Mouse (Mus musculus) mature B cell (primary cell): Measurements from ENCODE around the gene Crip2.

Experiments used
- in situ Hi-C: fragments of 300-500 bp; cut with MboI; formaldehyde crosslinking; loops from 2 replicates; pipeline ENCODE4 v1.14.3; 2019

Crip2 gene

DNA sequence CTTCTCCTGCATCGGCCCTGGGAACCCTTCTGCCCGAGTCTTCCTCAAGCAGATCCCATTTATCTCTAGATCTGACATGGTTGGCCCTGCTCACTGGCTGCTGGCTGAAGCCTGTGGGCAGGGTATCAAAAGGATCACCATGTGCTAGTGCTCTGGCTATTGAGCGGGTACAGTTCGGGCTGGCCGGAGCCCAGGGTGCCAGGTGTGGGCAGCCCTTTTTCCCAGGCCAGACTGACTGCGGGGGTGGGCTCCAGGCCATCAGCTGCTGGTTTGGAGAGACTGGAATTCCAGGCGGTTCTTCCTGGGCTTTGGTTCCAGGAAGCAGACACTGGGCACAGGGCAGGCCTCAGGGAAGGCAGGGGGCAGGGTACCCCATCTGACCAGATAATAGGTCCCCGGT, 7.4 kb downstream of the Crip2 start:
- in situ Hi-C loops, result loop anchor here (5.0 kb wide), 1 partner anchor 40 kb away; the partner anchor contains the start of gene Tmem121

- in situ Hi-C loops, result loop anchor here (5.0 kb wide), 1 partner anchor 39 kb away; the partner anchor contains the start of gene Tmem121
Measured at GRCm38 (mm10) chr12:113148381-113149035, 8.5 kb downstream of the Crip2 start.

DNA sequence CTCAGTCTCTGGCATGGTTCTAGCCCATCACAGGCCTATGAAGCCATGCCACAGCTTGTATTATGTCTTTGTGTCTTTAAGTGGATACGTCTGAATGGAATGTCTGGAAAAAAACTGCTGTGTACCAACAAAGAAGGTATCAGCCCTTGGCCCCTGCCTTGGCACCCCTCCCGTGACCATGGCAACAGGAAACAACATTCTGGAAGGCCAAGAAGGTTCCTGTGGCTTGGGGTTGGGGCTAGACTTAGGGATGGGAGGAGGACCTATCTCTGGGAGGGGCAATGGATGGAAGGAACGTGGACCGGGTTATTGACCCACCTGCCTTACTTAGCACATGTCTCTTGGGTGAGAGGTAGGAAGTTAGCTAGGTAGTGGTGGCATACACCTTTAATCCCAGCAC, 9.3 kb downstream of the Crip2 start:
- in situ Hi-C loops, result loop anchor here (5.0 kb wide), 1 partner anchor 38 kb away; the partner anchor contains the start of gene Tmem121

DNA sequence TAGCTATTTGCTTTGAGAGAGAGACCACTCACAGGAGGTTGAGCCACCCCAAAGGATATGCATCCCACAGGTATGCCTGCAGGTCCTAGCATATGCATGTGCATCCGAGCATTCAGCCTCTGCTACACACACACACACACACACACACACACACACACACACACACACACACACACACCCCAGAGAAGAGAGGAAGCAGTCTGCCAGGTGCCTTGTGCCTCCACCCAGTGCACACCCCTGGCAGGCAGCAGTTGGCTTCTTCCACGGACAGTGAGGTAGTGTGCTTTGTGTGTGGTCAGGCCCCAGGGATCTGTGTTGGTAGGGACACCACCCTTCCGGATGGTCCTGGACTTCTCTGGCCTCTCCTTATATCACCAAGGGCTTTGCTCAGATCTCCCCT, 9.9 kb downstream of the Crip2 start:
- in situ Hi-C loops, result loop anchor here (5.0 kb wide), 1 partner anchor 37 kb away; the partner anchor contains the start of gene Tmem121

GRCm38 (mm10) chr12:113150591-113150990, 10.6 kb downstream of the Crip2 start:
- in situ Hi-C loops, result no loop called here

DNA sequence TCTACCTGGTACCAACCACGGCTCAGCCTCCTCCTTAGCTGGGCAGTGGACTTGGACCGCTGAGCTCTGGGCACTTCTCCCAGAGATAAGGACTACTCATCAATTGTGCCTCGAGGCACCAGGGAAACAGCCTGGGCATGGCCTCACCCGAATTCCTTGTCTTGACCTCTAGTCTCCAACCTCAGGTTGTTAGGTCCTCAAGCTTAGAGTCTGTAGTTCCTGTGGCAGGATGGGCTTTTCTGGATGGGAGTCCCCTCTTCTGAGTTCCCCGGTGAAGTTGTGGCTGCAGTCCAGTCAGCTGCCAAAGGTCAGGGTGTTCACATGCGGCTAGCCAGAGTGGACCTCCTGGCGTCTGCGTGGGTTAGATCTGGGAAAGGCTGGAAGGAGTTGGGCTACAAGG, 11.0 kb downstream of the Crip2 start:
- in situ Hi-C loops, result no loop called here

DNA sequence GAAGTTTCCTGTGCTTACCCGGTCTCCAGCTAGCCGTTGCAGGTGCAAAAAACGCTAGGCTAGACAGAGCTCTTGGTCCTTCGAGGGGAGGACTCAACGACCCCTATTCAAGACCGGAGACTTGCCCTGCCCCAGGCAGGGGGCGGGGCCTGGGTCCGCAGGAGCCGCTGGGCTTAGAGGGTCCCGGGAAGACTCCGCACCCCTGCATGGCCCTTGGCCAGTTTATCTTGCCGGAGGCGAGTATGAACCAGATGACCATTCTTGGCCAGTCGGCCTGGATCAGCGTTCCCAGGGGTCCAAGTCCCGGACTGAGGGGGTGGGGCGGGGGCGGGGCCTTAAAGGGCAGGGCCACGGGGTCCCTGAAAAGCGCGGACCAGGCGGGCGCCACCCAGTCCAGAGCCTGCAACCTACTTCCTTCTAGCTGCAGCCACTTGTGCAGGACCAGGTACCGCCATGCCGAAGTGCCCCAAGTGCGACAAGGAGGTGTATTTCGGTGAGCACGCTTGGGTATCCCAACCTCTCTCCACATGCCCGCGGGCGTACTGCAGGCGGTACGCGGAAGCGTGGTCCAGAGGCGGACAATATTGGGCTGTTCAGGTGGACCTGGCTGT, 11.7 kb downstream of the Crip2 start:
- in situ Hi-C loops, result no loop called here

GRCm38 (mm10) chr12:113152272-113152661, 12.2 kb downstream of the Crip2 start:
- in situ Hi-C loops, result no loop called here

GRCm38 (mm10) chr12:113152991-113153525, 13.0 kb downstream of the Crip2 start:
- in situ Hi-C loops, result no loop called here

- in situ Hi-C loops, result no loop called here
Measured at GRCm38 (mm10) chr12:113153971-113154370, 13.9 kb downstream of the Crip2 start.

- in situ Hi-C loops, result no loop called here
Measured at GRCm38 (mm10) chr12:113154747-113155075, 14.7 kb downstream of the Crip2 start.

DNA sequence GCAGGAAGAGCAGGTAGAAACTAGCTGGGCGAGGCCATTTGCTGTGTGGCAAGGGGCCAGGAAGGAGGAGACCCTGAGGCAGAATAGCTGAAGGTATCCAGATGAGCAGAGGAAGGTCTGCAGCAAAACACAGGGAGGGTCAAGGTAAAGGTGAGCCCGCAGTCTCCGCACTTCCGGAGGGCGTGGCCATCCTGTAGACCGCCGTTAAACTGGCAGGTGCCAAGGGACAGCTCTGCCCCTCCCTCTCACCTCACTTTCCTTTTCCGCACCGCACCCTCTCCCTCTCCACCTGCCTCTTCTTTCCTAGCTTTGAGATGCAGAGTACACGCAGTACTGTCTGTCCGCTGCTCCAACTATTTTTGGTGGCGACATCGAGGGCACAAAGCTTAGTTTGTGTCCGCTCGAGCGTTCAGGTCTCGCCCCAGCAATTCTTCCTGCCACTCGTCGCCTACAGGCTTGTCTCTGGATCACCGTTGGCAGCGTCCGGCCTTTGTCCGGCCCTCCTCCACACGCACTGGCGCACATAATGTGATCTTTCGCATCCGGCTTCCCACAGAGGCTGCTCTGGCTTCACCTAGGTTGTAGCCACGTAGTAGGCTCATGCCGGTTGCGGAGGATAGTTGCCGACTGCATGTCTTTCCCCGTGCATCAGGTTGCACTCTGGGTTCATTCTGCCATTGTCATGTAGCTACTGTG, 15.2 kb downstream of the Crip2 start:
- in situ Hi-C loops, result no loop called here

- in situ Hi-C loops, result no loop called here
Measured at GRCm38 (mm10) chr12:113155887-113156539, 16.0 kb downstream of the Crip2 start, which contains the start of gene Tedc1. Tedc1 (plus strand) TSS chr12:113156421.

DNA sequence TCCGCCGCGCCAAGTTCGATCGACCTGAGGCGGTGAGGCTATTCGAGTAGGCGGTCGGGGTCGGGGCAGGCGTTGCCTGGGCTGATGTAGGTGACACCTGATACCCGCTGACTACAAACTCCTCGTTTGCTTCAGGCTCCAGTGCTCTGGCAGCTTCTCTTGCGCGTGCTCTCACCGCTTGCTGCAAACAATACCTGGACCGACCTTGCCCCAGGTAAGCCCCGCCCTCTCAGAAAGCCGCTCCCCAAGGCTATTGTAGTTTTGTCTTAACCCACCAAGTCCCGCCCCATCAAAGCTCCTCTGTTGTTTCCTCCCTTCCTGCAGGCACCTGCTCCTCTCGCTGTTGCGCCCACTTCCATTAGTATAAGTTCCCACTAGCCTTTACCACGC, 16.5 kb downstream of the Crip2 start:
- in situ Hi-C loops, result no loop called here

- in situ Hi-C loops, result no loop called here
Measured at GRCm38 (mm10) chr12:113157002-113157401, 17.0 kb downstream of the Crip2 start.

- in situ Hi-C loops, result no loop called here
Measured at GRCm38 (mm10) chr12:113157521-113157920, 17.5 kb downstream of the Crip2 start.

- in situ Hi-C loops, result no loop called here
Measured at GRCm38 (mm10) chr12:113157971-113158370, 17.9 kb downstream of the Crip2 start.

DNA sequence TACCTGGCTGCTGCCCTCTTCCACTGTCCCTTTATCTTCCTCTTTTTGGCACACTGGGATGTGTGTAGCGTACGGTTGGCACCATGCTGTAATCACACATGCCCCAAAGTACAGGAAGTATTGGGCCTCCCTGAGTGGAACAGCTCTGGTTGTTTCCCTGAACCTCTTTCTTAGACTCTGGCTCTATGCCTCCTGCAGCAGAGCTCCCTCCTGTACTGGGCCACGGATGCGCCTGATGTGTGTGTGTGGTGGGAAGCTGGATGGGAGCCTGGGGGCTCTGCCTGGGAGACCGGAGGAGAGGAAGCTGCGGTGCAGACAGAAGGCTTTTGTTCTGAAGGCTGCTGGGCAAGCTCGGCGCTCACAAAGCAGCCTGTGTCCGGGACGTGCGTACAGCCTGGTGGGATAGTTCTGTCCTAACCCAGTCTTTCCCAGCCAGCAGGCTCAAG, 23.5 kb downstream of the Crip2 start:
- in situ Hi-C loops, result no loop called here

- in situ Hi-C loops, result no loop called here
Measured at GRCm38 (mm10) chr12:113168031-113168536, 28.0 kb downstream of the Crip2 start.

DNA sequence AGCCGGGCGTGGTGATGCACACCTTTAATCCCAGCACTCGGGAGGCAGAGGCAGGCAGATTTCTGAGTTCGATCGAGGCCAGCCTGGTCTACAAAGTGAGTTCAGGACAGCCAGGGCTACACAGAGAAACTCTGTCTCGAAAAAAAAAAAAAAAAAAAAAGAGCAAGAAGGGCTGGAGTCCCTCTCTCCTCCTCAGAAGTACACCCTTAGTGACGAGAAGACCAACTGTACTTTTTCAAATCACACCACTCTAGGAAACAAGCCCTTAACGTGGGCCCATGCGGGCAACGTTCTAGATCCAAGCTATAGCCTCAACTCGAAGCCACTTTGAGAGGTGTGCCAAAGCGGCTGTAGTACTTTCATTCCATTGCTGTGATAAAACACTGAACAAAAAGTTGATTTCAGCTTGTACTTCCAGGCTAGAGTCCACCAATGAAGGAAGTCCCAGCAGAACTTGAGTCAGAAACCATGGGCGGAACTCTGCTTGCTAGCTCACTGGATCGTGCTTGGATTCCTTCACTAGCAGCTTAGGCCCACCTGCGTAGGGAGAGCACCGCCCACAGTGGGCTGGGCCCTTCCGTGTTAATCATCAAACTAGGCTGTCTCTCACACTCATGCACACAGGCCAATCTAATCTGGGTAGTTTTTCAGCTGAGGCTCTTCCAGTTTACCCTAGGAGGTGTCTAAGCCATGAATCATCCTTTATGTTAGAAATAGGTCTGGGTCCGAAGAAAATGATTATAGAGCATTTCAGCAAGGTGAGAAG, 37.1 kb downstream of the Crip2 start:
- in situ Hi-C loops, result no loop called here

DNA sequence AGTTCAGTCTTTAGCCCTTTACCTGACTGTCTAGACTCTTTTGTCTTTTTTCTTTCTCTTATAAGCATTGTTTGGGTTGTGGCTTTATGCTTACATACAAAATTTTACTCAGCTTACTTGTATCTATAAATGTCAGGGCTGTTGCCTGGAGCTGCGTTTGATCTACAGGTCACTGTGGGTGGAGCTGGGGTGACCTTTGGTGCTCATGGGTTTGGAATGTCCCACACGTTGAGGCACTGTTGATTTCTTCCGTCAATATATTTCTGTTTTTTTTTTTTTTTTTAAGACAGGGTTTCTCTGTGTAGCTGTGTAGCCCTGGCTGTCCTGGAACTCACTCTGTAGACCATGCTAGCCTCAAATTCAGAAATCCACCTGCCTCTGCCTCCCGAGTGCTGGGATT, 41.0 kb downstream of the Crip2 start:
- in situ Hi-C loops, result no loop called here
